Mouse (Mus musculus): ENCODE measurements around the gene Galnt10. TPM values are rescaled to one million over a fixed set of nuclear protein-coding genes. Genes with fewer than 3 reads are reported as not detected.

Galnt10 gene
- polyA plus RNA-seq, 1 experiment = 37.0 TPM

- Histone ChIP-seq H3K4me1 (ENCODE audit: control insufficient read depth, insufficient read depth, insufficient read length, low read length) (peaks cover 8% of the 10 kb centered on the region; the same call in 1 of the 2 replicates), H3K36me3 (ENCODE audit: control insufficient read depth, insufficient read depth, low read length) (no peaks in the 10 kb centered on the region), H3K4me3 (ENCODE audit: low read depth, low read length) (no peak overlapping the region), H3K27me3 (ENCODE audit: control insufficient read depth, insufficient read depth, low read length) (no peaks in the 10 kb centered on the region), H3K27ac (ENCODE audit: insufficient read depth, low read depth, low read length) (no peak overlapping the region)
- TF ChIP-seq CTCF (IDR thresholded peaks at IDR 0.05; ENCODE audit: extremely low read depth, insufficient read length, insufficient replicate concordance, low read depth, low read length) (no peak), POLR2A (IDR thresholded peaks at IDR 0.05; ENCODE audit: low read depth, low read length) (no peak)
These were observed 23.4 kb upstream of the Galnt10 start for GRCm38 (mm10) chr11:57621876-57622275.

GRCm38 (mm10) chr11:57624490-57624893, 20.8 kb upstream of the Galnt10 start:
- no peaks in the 10 kb centered on the region for H3K27me3 ChIP-seq (ENCODE audit: control insufficient read depth, insufficient read depth, low read length)
- H3K4me3 ChIP-seq (ENCODE audit: low read depth, low read length) = no peak overlapping the region
- H3K4me1 ChIP-seq (ENCODE audit: control insufficient read depth, insufficient read depth, insufficient read length, low read length) = peaks cover 6% of the 10 kb centered on the region; the same call in 1 of the 2 replicates
- TF ChIP-seq POLR2A (IDR thresholded peaks at IDR 0.05; ENCODE audit: low read depth, low read length) (no peak), CTCF (IDR thresholded peaks at IDR 0.05; ENCODE audit: extremely low read depth, insufficient read length, insufficient replicate concordance, low read depth, low read length) (no peak)
- H3K27ac ChIP-seq (ENCODE audit: insufficient read depth, low read depth, low read length) = no peak overlapping the region
- WGBS = 76% methylated on average over 5 of the region's 5 CpGs
- no peaks in the 10 kb centered on the region for H3K36me3 ChIP-seq (ENCODE audit: control insufficient read depth, insufficient read depth, low read length)

- no peak overlapping the region for H3K27ac ChIP-seq (ENCODE audit: insufficient read depth, low read depth, low read length)
- no peak for TF ChIP-seq POLR2A (IDR thresholded peaks at IDR 0.05; ENCODE audit: low read depth, low read length)
- TF ChIP-seq CTCF (IDR thresholded peaks at IDR 0.05; ENCODE audit: extremely low read depth, insufficient read length, insufficient replicate concordance, low read depth, low read length) = no peak
- no peaks in the 10 kb centered on the region for H3K27me3 ChIP-seq (ENCODE audit: control insufficient read depth, insufficient read depth, low read length)
- H3K36me3 ChIP-seq (ENCODE audit: control insufficient read depth, insufficient read depth, low read length) = no peaks in the 10 kb centered on the region
- peaks cover 6% of the 10 kb centered on the region; the same call in 1 of the 2 replicates for H3K4me1 ChIP-seq (ENCODE audit: control insufficient read depth, insufficient read depth, insufficient read length, low read length)
- no peak overlapping the region for H3K4me3 ChIP-seq (ENCODE audit: low read depth, low read length)
These were observed 19.8 kb upstream of the Galnt10 start for GRCm38 (mm10) chr11:57625465-57625864.

GRCm38 (mm10) chr11:57627086-57627735, 18.0 kb upstream of the Galnt10 start:
- WGBS = 35% methylated on average over 9 of the region's 9 CpGs
- peak; percentile 48; the same call in 1 of the 2 replicates for TF ChIP-seq CTCF (IDR thresholded peaks at IDR 0.05; ENCODE audit: extremely low read depth, insufficient read length, insufficient replicate concordance, low read depth, low read length)
- TF ChIP-seq POLR2A (IDR thresholded peaks at IDR 0.05; ENCODE audit: low read depth, low read length) = no peak
- H3K27me3 ChIP-seq (ENCODE audit: control insufficient read depth, insufficient read depth, low read length) = no peaks in the 10 kb centered on the region
- no peak overlapping the region for H3K27ac ChIP-seq (ENCODE audit: insufficient read depth, low read depth, low read length)
- peaks cover 6% of the 10 kb centered on the region; the same call in 1 of the 2 replicates for H3K4me1 ChIP-seq (ENCODE audit: control insufficient read depth, insufficient read depth, insufficient read length, low read length)
- no peak overlapping the region for H3K4me3 ChIP-seq (ENCODE audit: low read depth, low read length)
- no peaks in the 10 kb centered on the region for H3K36me3 ChIP-seq (ENCODE audit: control insufficient read depth, insufficient read depth, low read length)

DNA sequence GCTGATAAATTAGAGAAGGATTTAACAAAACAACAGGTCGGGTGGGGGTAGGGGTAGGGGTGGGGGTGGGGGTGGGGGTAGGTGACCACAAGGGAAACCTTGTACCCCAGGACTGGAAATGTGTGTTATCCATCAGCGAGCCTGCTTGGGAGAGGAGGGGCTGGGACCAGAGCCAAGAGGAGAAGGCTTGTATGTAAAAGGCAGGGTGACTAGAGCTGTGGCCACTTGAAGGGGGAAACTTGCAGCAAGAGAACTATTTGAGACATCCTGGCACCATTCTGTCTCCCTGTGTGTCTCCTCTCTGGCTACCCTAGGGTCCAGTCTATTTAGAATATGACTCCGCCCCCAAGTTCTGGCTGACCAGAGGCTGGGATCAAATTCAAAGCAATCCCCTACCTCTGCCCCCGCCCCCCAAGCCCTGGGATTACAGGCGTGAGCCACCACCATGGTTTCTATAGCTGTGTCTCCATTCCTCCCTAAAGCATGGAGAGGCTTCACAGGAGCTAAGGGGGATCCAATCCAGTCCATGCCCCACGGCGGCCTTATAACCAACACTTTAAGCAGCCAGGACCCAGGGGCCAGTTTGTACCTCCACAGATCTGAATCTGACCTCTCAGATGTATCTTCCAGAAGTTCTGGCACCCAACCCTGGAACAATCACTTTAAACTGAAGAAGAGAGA, 13.3 kb upstream of the Galnt10 start:
- Histone ChIP-seq H3K4me3 (ENCODE audit: low read depth, low read length) (no peak overlapping the region), H3K27ac (ENCODE audit: insufficient read depth, low read depth, low read length) (no peak overlapping the region), H3K27me3 (ENCODE audit: control insufficient read depth, insufficient read depth, low read length) (no peaks in the 10 kb centered on the region), H3K36me3 (ENCODE audit: control insufficient read depth, insufficient read depth, low read length) (no peaks in the 10 kb centered on the region), H3K4me1 (ENCODE audit: control insufficient read depth, insufficient read depth, insufficient read length, low read length) (peaks cover 2% of the 10 kb centered on the region; the same call in 1 of the 2 replicates)
- WGBS = 83% methylated on average over 7 of the region's 7 CpGs
- no peak for TF ChIP-seq POLR2A (IDR thresholded peaks at IDR 0.05; ENCODE audit: low read depth, low read length)
- no peak for TF ChIP-seq CTCF (IDR thresholded peaks at IDR 0.05; ENCODE audit: extremely low read depth, insufficient read length, insufficient replicate concordance, low read depth, low read length)

GRCm38 (mm10) chr11:57633006-57633405, 12.2 kb upstream of the Galnt10 start:
- no peaks in the 10 kb centered on the region for H3K36me3 ChIP-seq (ENCODE audit: control insufficient read depth, insufficient read depth, low read length)
- WGBS = 88% methylated on average over 2 of the region's 2 CpGs

GRCm38 (mm10) chr11:57633975-57634585, 11.2 kb upstream of the Galnt10 start:
- Histone ChIP-seq H3K36me3 (ENCODE audit: control insufficient read depth, insufficient read depth, low read length) (no peaks in the 10 kb centered on the region), H3K4me3 (ENCODE audit: low read depth, low read length) (no peak overlapping the region), H3K27ac (ENCODE audit: insufficient read depth, low read depth, low read length) (no peak overlapping the region), H3K27me3 (ENCODE audit: control insufficient read depth, insufficient read depth, low read length) (no peaks in the 10 kb centered on the region), H3K4me1 (ENCODE audit: control insufficient read depth, insufficient read depth, insufficient read length, low read length) (no peaks in the 10 kb centered on the region)
- 56% methylated on average over 6 of the region's 6 CpGs for WGBS
- TF ChIP-seq CTCF (IDR thresholded peaks at IDR 0.05; ENCODE audit: extremely low read depth, insufficient read length, insufficient replicate concordance, low read depth, low read length) (no peak), POLR2A (IDR thresholded peaks at IDR 0.05; ENCODE audit: low read depth, low read length) (no peak)

More at GRCm38 (mm10) chr11:57633006-57633405, 12.2 kb upstream of the Galnt10 start:
- Histone ChIP-seq H3K4me1 (ENCODE audit: control insufficient read depth, insufficient read depth, insufficient read length, low read length) (no peaks in the 10 kb centered on the region), H3K4me3 (ENCODE audit: low read depth, low read length) (no peak overlapping the region), H3K27me3 (ENCODE audit: control insufficient read depth, insufficient read depth, low read length) (no peaks in the 10 kb centered on the region), H3K27ac (ENCODE audit: insufficient read depth, low read depth, low read length) (no peak overlapping the region)
- TF ChIP-seq CTCF (IDR thresholded peaks at IDR 0.05; ENCODE audit: extremely low read depth, insufficient read length, insufficient replicate concordance, low read depth, low read length) (no peak), POLR2A (IDR thresholded peaks at IDR 0.05; ENCODE audit: low read depth, low read length) (no peak)
